Mouse (Mus musculus): ENCODE measurements around the gene Ttll9.

Gene Ttll9

DNA sequence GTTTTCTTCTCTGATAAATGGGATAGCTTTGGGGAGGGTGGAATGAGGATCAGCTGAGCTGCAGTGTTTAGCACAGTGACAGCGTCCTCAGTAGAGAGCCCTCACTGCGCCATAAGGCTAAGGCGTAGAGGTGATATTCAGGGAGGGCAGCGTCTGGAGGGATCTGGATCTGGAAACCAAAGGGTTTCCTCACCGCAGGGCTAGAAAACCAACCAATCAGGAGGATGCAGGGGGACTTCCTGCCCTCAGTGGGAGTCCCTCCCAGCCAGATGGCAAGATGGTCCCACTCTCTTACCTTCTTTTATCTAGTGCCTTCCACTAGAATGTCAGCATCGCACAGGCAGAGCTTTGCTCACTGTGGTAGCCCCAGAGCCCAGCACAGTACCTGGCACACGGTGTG is 20.5 kb upstream of the Ttll9 start:
- CTCF ChIA-PET = interaction anchor here (0.7 kb wide), 1 partner anchor 822 kb away, joined by 3 read pairs; no protein-coding TSS in a partner anchor

DNA sequence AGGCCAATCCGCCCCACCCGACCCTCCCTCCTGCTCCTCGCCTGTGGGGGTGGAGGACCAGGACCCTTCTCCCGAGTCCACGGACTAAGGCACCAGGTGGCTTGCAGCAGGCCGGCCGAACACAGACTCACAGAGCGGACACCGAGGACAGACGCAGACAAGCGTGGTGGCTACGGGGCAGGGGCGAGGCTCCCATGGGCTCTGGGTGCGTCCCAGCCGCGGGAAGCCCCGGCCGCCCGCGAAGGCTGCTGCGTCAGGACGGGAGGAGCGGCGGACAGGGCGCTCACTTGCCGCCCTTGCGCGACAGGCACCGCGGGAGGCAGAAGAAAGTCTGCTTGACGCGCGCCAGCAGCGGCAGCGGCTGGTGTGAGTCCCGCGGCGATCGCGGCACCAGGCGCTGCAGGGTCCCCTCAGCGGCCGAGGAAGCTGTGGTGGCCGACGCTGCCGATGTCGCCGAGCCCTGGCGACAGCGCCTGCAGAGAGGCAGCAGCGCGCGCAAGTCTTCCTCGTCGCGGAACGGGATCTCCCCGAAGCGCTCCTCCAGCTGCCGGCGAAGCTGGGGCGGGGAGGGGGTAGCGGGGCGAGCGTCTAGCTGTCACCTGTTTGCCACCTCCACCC is 19.3 kb upstream of the Ttll9 start:
- CTCF ChIA-PET = no interaction called here

DNA sequence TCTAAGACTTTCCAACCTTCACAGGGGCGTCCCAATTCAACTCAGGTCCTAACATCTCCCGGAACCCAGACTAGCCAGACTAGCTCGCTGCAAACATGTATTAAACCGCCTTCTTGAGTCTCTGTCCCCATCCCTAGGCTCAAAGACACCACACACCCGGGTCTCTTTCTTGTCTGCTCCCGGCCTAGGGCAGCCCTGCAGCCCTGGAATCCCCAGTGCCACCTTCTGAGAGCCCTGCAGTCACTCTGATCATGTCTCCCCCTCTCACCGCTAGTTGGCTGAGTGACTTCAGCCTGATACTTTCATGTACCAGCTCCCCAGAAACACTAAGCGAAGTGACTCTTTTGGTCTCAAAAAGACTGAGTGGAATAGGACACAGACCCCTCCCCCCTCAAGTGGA is 18.7 kb upstream of the Ttll9 start:
- CTCF ChIA-PET = no interaction called here

DNA sequence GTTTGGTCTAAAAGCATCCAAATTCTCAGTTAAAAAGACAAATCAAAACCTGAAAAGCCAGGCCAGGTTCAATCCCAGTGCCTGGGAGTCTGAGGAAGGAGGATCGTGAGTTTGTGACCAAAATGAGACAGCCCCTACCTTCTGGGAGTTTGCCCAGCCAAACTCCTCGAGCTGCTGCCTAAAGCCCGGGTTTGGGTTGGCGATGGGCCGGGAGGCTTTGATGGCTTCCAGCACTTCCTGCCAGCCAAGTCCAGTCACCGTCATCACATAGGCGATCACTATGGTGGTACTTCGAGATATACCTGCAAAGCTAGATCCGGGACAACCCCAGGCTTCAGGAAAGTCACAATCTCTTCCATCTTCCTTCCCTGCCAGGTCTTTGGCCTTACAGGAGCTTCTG is 18.3 kb upstream of the Ttll9 start:
- CTCF ChIA-PET = no interaction called here

DNA sequence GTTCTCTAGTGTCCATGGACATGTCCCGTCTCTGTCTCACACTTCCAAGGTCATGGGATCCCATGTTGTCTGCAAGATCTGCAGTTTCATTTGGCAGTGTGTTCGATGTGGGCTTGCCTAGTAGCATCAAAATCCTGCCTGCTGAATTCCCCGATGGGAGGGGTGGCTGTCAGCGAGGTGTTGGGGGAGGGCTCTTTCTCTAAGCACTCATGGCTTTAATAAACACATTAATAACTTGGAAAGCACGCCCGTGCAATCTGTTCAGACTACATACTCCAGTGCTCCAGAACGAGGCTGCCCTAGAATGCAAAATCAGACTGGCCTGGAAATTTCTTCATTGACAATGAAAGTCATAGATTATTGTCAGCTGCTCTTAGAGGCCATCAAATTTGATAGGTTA is 15.2 kb upstream of the Ttll9 start:
- CTCF ChIA-PET = no interaction called here

DNA sequence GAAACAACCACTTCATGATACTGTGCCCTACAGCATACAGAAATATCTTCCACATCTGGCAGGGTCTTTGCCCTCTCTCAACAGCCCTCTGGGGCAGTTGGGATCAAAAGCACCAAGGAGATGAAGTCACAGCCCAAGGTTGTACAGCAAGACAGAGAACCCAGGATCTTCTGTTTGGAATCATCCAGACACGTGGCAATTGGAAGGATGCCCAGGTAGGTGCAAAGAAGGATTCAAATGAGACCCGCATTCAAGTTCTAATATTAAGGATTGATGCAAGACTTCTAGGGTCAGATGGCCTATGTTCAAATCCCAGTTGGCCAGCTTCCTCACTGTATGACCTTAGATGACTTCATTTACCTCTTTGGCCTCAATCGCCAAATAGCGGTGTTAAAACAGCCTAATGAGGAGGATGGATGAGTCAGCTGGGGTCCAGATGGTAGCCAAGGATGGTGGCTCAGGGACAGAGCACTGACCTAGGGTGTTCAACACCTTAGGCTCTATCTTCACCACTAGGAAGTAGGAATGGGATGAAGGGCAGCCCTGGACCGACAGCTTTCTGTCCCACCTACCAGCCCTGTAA is 13.8 kb upstream of the Ttll9 start:
- CTCF ChIA-PET = no interaction called here

DNA sequence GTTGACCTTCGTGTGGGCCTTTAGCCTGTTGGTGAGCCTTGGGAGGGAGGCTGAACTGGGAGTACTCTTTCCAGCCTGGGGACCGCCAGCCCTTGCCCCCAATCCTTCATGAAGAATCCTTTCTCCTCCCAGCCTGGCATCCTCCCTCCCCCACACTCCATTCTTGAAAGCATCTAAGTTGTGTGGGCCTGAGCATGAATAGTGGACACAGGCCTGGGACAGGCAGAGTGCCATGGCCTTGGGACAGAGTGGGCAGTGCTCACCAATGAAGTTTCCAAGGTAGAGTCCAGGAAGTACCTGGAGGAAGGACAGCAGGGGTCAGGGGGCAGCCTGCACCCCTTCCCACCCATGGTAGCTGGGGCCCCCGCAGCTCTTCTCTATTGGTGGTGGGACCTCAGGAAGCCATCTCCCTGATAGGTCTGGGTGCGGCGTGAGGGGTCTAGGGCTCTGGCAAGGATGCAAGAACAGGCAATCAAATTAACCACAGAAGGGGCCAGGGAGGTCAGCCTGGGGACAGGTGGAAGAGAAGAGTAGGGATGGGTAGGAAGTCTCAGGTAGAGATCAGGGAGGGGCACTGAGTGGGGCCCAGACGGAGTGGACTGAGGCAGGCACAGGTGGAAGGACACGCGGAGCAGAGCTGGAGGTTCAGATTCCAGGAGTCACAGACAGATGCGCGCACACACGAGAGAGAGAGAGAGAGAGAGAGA is 11.8 kb upstream of the Ttll9 start:
- CTCF ChIA-PET = interaction anchor here (0.6 kb wide), 1 partner anchor 293 kb away, joined by 4 read pairs; no protein-coding TSS in a partner anchor

DNA sequence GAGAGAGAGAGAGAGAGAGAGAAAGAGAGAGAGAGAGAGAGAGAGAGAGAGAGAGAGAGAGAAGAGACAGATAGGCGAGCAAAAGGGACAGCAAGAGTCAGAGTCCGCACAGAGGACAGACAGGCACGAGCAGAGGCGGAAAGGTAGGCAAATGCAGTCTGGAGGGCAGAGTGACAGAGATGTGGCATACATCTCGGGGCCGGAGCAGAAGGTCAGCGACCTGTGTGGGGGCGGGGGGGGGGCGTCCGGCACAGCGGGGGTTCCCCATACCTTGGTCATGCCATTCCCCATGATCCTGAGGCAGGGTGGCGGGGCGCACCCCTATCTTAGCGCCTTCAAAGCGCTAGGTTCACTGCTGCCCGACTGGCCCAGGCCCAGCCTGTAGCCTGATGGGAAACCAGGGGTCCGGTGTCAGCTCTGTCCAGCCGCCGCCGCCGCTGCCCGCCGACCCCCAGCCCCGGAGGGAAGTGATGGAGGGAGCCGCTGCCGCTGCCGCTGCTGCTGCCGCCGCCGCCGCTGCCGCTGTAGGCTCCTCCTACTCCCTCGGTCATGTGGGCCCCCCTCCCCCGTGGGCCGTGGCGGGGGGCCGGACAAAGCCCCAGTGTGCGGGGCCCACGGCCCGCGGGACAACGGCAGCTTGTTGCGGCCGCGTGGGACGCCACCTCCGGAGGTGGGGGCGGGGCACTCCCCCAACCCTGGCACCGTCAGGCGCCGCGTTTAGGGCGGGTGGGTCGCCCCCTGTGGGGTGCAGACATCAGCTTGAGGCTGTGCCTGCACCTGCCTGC is 11.0 kb upstream of the Ttll9 start, which contains the start of gene Dusp15:
Gene Dusp15, minus strand, starts transcription at position 634 of the 785 bp plus-strand sequence.
- CTCF ChIA-PET = interaction anchor here (0.6 kb wide), 1 partner anchor 294 kb away, joined by 4 read pairs; no protein-coding TSS in a partner anchor

DNA sequence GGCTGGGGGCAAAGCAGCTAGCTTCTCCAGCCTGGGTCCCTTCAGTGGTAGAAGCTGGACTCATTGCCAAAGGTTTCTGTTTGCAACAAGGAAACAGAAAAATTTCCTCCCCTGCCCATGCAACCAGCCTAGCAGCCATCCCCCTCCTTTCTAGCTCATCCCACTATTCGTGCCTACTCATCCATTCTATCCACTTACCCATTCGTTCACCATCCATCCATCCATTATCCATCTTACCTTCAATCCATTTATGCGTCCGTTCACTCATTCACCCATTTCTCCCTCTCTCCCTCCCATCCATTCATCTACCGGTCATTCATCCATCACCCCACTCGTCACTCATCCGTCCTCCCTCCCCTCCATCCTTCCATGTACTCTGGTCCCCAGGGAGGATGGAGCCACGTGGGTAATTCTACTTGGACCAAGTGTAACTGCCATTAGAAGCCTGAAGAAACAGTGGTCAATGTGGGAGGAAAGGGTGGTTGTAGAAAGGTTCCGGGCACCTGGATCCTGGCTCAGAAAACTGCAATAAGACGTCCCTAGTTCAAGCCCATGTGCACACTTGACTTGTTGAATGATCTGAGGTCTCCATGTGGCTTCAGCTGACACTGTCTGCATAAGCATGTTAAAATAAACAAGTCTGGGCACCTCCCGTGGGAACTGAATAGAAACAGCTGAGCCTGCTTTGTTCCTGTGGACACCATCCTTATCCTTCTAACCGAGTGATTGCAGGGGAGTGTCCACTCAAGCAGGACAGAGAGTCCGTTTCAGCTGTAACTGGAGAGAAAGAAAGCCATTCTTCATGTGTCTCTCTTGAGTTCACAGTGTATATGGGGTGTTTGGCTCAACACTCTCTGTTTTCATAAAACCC is 10.2 kb upstream of the Ttll9 start:
- CTCF ChIA-PET = no interaction called here

DNA sequence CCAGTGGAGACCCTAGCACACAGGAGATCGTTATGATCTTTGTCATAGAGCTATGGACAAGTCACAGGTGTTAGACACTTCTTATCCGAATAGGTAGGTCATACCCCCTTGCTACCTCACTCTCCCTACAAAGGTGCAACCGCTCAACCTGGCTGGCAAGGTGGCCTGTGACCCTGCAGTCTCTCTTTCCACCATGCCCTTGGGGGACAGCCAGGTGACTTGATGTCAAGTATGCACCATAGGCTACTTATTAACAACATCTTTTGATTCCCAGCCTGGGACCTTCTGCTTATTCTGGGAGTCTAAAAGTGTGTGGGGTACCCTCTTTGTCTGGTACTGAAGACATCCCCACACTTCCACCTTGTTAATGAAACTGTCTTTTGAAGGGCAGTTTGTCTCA is 4.2 kb upstream of the Ttll9 start:
- CTCF ChIA-PET = no interaction called here

DNA sequence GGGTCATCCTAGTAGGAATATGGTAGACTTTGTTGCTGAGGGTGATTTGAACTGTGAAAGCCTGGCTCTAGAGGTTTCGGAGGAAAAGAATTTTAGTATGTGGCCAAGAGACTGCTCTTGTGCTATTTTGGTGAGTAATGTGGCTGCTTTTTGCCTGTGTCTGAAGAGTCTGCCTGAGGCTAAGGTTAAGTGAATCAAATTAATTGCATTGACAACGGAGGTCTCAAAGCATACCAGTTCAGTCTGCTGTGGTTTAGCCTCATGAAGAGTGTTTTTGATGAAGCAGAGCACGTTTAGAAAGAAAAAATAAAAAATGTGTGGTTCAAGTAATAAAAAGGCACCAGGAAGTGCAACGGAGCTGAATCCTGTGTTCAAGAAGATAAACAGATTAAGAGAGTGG is 3.3 kb downstream of the Ttll9 start:
- CTCF ChIA-PET = no interaction called here

DNA sequence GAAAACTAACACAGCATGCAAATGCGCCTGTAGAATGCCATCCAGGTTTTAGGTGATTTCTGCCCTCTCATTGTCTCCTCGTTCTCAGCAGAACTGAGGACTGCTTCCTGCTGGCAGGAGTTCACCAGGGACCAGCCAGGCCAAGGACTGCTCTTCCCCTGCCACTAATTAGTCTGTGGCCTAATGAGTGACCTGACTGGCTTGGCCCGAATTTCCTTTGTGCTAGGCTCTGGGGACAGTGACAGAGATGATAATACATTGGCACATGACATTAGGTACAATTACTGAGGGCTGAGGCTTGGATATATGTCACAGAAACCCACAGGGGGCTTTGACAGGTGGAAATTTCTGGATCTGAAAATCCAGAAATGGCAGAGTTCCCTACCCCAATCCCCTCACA is 14.7 kb downstream of the Ttll9 start:
- CTCF ChIA-PET = no interaction called here

DNA sequence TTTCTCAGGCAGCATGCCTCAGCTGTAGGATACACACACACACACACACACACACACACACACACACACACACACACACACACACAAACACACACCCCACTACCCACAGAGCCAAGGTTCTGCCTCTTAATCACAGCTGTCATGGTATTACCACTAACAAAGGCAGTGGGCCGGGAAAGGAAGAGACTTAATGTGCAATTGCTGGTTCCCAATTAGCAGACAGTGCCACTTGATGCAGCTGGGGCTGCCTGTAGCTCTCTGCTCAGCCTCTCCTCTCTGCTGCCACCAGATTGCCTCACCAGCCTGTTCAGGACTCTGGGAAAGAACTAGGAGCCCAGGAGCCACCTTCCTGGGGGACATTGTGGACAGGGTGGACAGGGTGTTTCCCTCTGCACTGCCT is 23.3 kb downstream of the Ttll9 start:
- CTCF ChIA-PET = no interaction called here

DNA sequence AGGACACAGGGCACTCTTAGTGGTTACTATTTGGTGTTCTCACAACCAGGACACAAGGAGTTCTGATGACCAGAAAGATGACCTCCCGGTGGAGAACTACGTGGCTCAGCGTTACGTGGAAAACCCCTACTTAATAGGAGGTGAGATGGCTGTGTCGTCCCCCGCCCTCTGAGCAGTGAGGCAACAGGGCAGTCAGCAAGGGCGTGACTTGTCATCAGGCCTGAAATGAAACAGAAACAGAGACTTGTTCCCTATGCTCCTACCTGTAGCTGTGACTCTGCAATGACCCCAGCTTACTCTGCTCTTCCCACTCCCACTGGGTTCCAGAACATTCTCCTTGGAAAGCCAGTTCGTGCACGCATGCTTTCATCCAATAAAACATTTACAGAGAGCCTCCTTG is 29.2 kb downstream of the Ttll9 start:
- CTCF ChIA-PET = no interaction called here

DNA sequence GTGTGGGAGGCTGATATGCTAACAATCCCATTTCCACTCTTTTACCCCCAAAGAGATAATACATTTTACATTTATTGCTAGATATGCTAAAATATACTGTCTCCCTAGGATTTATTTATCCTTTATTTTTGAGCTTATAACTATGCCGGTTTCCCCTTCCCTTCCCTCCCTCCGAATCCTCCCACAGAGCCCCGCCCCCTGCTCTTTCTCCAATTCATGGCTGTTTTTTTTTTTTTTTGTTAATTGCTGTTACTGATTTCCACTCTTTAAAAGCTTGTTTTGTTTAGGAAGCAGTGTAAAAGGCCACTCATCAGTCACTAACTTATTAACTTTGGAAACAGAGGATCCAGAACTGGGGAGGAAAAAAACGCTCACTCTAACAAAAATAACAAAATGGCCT is 34.8 kb downstream of the Ttll9 start:
- CTCF ChIA-PET = interaction anchor here (0.6 kb wide), 2 partner anchors 12 to 1377 kb away, joined by 3 read pairs; no protein-coding TSS in a partner anchor

DNA sequence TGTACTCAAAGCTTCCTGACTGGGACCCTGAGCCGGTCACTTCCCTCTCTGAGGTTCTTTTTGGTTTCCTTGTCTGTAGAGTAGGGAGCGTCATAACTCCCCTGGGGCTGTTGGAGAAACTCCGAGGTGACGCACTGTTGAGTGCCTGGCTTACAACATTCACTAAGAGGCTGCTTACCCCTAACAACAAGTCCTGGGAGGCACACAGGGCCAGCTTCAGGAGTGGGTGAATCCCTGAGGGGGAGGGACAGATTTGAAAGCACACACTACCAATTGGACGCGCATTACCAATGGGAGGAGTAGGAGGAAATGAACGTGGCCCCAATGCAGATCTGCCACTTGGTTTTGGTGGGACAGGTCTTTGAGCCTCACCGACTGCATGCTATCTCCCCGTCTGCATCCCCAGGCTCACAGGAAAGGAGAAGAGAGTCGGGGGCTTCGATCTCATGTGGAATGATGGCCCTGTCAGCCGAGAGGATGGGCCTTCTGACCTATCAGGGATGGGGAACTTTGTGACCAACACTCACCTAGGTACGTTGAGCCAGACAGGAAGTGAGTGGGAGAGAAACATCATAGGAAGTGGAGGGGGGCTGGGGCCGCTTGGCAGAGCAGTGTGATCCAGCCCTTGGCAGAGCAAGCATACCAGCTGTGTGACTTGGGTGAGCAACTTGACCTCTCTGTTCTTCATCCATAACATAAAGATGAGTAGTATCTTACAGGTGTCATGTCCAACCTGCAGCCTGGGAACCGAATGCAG is 40.4 kb downstream of the Ttll9 start:
- CTCF ChIA-PET = interaction anchor here (0.9 kb wide), 1 partner anchor 65 kb away, joined by 7 read pairs; no protein-coding TSS in a partner anchor

DNA sequence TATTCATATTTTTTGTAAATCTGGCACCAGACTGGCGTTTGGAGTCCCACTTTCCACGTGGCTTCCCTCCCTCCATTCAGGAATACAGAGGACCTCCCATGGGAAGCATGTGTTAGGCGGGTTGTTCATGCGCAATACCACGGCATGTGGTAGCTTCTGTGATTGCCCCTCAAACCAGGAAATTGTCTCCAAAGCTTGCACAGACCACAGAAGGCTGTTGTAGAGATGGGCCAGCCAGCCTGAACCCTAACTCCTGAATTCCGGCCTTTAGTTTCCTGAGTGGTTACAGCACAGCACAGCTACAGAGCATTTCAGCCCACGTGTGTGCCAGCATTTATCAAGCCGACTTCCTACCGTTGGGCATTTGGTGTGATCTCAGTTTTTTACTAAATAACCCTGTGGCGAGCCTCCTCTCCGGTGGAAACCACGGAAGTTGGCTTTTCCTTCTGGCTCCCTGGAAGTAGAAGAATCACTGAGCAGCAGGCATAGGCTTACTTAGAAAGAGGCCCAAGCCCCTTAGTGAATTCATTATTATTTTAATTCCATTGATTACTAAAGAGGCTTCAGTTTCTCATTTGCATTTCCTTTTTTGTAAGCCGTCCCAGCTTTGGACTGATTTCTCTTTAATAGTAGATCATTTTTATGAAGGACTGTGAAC is 41.5 kb downstream of the Ttll9 start:
- CTCF ChIA-PET = no interaction called here

DNA sequence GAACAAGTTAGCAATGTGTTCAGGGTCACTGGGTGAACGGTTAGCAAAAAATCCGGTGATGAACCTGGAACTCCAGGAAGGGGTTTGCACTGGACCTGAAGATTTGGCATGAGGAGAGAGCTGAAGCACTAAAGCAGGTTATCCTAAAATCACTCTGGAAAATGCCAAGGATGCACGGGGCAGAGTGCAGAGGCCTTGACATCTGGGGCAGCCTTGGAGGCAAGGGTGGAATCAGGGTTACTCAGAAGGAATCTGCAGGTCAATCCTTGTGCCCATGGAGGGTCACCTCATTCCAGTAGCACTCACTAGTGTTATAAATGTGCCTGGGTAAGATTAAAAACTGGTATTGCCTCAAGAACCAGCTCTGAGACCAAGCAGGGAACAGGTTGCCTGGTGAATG is 43.7 kb downstream of the Ttll9 start:
- CTCF ChIA-PET = no interaction called here

DNA sequence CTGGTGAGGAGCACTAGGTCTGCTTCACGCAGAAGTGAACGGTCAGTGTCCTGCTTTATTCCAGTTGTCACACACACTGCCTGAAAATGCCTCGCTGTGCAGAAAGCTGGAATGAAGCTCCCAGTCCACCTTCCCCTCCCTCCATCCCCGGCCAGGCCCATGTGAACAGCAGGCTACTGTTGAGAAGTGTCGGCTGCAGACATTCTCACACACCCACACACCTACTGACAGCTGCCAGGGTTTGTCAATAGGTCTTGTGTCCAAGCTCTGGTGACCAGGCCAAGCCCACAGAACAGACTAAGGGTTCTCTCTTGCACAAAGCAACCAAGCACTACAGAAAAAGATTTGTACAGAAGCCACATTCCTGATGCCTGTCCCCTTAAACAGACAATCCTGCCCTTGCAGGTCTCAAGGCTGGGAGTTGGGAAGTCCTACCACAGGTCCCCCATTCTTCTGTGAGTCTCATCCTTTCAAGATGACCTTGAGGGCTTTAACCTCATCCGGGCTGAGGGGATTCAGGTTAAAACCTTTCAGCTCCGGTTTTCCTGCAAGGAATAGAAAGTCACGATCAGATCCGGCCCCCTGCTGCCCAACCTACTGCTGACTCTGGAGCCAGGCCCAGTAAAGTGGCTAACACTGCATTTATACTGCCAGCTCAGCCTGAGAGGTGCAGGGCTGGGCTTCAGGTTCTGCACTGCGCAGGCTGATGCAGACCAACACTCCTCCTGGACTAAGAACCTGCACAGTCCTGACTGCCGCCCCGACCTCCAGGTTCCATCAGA is 47.1 kb downstream of the Ttll9 start:
- CTCF ChIA-PET = interaction anchor here (0.5 kb wide), 1 partner anchor 12 kb away, joined by 3 read pairs; no protein-coding TSS in a partner anchor

All from spleen, embryonic (tissue).